Mouse (Mus musculus) retina, embryonic 14.5 days (tissue): ENCODE data around the gene Picalm.
A peak's percentile ranks its signal among the peaks of the same experiment; 100 is the strongest.
"Not testable (repeated sequence)": the region's sequence is repeated elsewhere in the genome, so short reads cannot be mapped to it uniquely, and the experiment has no call there.

Experiments used
- DNase-seq: peaks from one replicate; pipeline ENCODE4 v3.0.0-alpha.2; 2015; ENCODE audit warnings: low spot score

Gene Picalm

GRCm38 (mm10) chr7:90131831-90132241 lies 1.8 kb downstream of the Picalm start:
- peak; percentile 17 for DNase-seq

GRCm38 (mm10) chr7:90132322-90132721 lies 2.3 kb downstream of the Picalm start:
- no peak for DNase-seq

GRCm38 (mm10) chr7:90136736-90137135 lies 6.7 kb downstream of the Picalm start:
- DNase-seq, result no peak

- no peak for DNase-seq
These were observed 8.3 kb downstream of the Picalm start for GRCm38 (mm10) chr7:90138359-90138758.

GRCm38 (mm10) chr7:90140290-90140689 lies 10.3 kb downstream of the Picalm start:
- no peak for DNase-seq

GRCm38 (mm10) chr7:90144275-90144674 lies 14.3 kb downstream of the Picalm start:
- DNase-seq, result peak; percentile 10

GRCm38 (mm10) chr7:90144971-90145370 lies 15.0 kb downstream of the Picalm start:
- no peak for DNase-seq

- DNase-seq, result no peak
These were observed 15.4 kb downstream of the Picalm start for GRCm38 (mm10) chr7:90145376-90145775.

GRCm38 (mm10) chr7:90145897-90146296 lies 15.9 kb downstream of the Picalm start:
- no peak for DNase-seq

GRCm38 (mm10) chr7:90146321-90146720 lies 16.3 kb downstream of the Picalm start:
- no peak for DNase-seq

GRCm38 (mm10) chr7:90148023-90148422 lies 18.0 kb downstream of the Picalm start:
- no peak for DNase-seq

- no peak for DNase-seq
These were observed 18.5 kb downstream of the Picalm start for GRCm38 (mm10) chr7:90148516-90148915.

GRCm38 (mm10) chr7:90150311-90150710 lies 20.3 kb downstream of the Picalm start:
- DNase-seq, result peak; percentile 68

- DNase-seq, result no peak
These were observed 28.0 kb downstream of the Picalm start for GRCm38 (mm10) chr7:90158034-90158433.

GRCm38 (mm10) chr7:90160598-90160997 lies 30.6 kb downstream of the Picalm start:
- DNase-seq, result no peak

GRCm38 (mm10) chr7:90164276-90164675 lies 34.3 kb downstream of the Picalm start:
- no peak for DNase-seq

- DNase-seq, result no peak
These were observed 36.0 kb downstream of the Picalm start for GRCm38 (mm10) chr7:90165970-90166369.

GRCm38 (mm10) chr7:90167777-90168176 lies 37.8 kb downstream of the Picalm start:
- not testable (repeated sequence) for DNase-seq

GRCm38 (mm10) chr7:90173778-90174177 lies 43.8 kb downstream of the Picalm start:
- no peak for DNase-seq

GRCm38 (mm10) chr7:90175576-90175975 lies 45.6 kb downstream of the Picalm start:
- no peak for DNase-seq

GRCm38 (mm10) chr7:90180635-90181034 lies 50.6 kb downstream of the Picalm start:
- no peak for DNase-seq

GRCm38 (mm10) chr7:90200251-90200650 lies 70.2 kb downstream of the Picalm start:
- DNase-seq, result no peak

- DNase-seq, result no peak
These were observed 72.0 kb downstream of the Picalm start for GRCm38 (mm10) chr7:90201877-90202465.

GRCm38 (mm10) chr7:90203914-90204313 lies 73.9 kb downstream of the Picalm start:
- DNase-seq, result no peak
